Mouse (Mus musculus) ES-E14 (cell line): ENCODE measurements around the gene Bicdl2. TPM values are rescaled to one million over a fixed set of nuclear protein-coding genes. Genes with fewer than 3 reads are reported as not detected.

ENCODE experiments used
- DNase-seq: peaks from one replicate; pipeline ENCODE4 v3.0.0-alpha.2; 2013; ENCODE audit warnings: low read depth, low spot score
- H3K27ac ChIP-seq: 2 replicates; pipeline ENCODE4 v1.5.1; 2012; ENCODE audit warnings: low read depth, mild to moderate bottlenecking, low read length, moderate library complexity, mixed read lengths; ENCODE audit not compliant: poor library complexity, insufficient read depth, severe bottlenecking
- H3K36me3 ChIP-seq: 2 replicates; pipeline ENCODE4 v1.6.1; 2012; ENCODE audit warnings: mild to moderate bottlenecking, low read length, moderate library complexity, mixed read lengths; ENCODE audit not compliant: control insufficient read depth, poor library complexity, insufficient read depth, severe bottlenecking
- H3K4me1 ChIP-seq, 2 experiments: fragments of 150-350 bp in 1 of 2; sonication (generic) in 1 of 2; 2 replicates each; pipeline ENCODE4 v1.6.1; 2012; ENCODE audit warnings: low read length in 2 of 2, mild to moderate bottlenecking in 1 of 2, mixed read lengths in 1 of 2; ENCODE audit not compliant: control insufficient read depth in 2 of 2, insufficient read depth in 2 of 2, poor library complexity in 1 of 2
- H3K4me3 ChIP-seq, 2 experiments: fragments of 150-350 bp in 1 of 2; sonication (generic) in 1 of 2; 2 replicates each; pipeline ENCODE4 v1.5.1; 2012; ENCODE audit warnings: low read length in 2 of 2, low read depth in 1 of 2, mild to moderate bottlenecking in 1 of 2, mixed read lengths in 1 of 2; ENCODE audit not compliant: insufficient read depth in 1 of 2, poor library complexity in 1 of 2, severe bottlenecking in 1 of 2
- H3K9ac ChIP-seq: 2 replicates; pipeline ENCODE4 v1.6.1; 2012; ENCODE audit warnings: low read depth, mild to moderate bottlenecking, low read length, mixed read lengths; ENCODE audit not compliant: poor library complexity, insufficient read depth, severe bottlenecking
- H3K9me3 ChIP-seq: fragments of 150-350 bp; sonication (generic); 2 replicates; pipeline ENCODE4 v1.6.1; 2012; ENCODE audit warnings: low read depth, mild to moderate bottlenecking, low read length; ENCODE audit not compliant: control insufficient read depth, insufficient read depth
- CHD2 ChIP-seq: IDR thresholded peaks from 2 replicates; pipeline ENCODE4 v1.6.1; 2014; ENCODE audit warnings: mild to moderate bottlenecking, low read depth, low read length, inconsistent platforms
- HCFC1 ChIP-seq: IDR thresholded peaks from 2 replicates; pipeline ENCODE4 v1.6.1; 2012; ENCODE audit warnings: low read length, inconsistent platforms, borderline replicate concordance; ENCODE audit not compliant: insufficient read depth
- MAFK ChIP-seq: IDR thresholded peaks from 2 replicates; pipeline ENCODE4 v1.6.1; 2014; ENCODE audit warnings: mild to moderate bottlenecking, low read depth, low read length, inconsistent platforms; ENCODE audit not compliant: insufficient read depth
- ZC3H11A ChIP-seq: IDR thresholded peaks from 2 replicates; pipeline ENCODE4 v1.6.1; 2012; ENCODE audit warnings: low read depth, mild to moderate bottlenecking, inconsistent platforms, low read length, borderline replicate concordance
- ZNF384 ChIP-seq: IDR thresholded peaks from 2 replicates; pipeline ENCODE4 v1.6.1; 2012; ENCODE audit warnings: low read depth, low read length, inconsistent platforms
- in situ Hi-C, 2 experiments: fragments of 600-800 bp; cut with MboI; formaldehyde crosslinking; loops; one replicate each; pipeline ENCODE4 v1.15.1; 2025; ENCODE audit warnings: low sequenced_read_pairs in 2 of 2, inconsistent platforms in 1 of 2; ENCODE audit not compliant: unreplicated experiment in 2 of 2
- total RNA-seq: library from RNA; depleted of rRNA; stranded (reverse); fragments of 300-350 nt; gene quantifications from 2 replicates; pipeline ENCODE4 v1.2.3, GENCODE M21; 2012

Bicdl2 gene
- total RNA-seq, 1 experiment, result 1.1 TPM

DNA sequence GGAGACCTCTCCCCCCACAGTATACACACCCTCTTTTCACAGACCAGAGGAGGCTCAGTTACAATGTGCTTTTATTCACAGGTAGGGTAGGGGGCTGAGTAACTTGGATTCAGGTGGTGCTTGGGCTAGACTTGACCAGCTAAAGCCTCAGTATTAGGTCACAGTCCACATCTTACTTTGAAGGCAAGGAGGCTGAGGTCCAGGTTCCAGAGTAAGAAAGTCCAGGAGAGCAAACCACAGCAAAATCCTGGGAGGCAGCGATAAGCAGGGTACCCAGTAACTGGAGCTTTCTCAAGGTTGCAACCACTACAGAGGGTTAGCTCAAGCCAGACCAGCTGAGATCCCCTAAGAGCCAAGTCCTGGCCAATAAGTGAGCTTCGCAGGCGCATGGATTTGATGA is 22.2 kb downstream of the Bicdl2 start:
- H3K36me3 ChIP-seq, result peaks cover 6% of the 10 kb centered on the region; the same call in 1 of the 2 replicates
- H3K9ac ChIP-seq, result no peak overlapping the region
- TF ChIP-seq HCFC1 (no peak), ZNF384 (no peak), MAFK (no peak), ZC3H11A (no peak), CHD2 (no peak)
- no peaks in the 10 kb centered on the region for H3K9me3 ChIP-seq
- H3K27ac ChIP-seq, result no peak overlapping the region
- DNase-seq, result no peak
- H3K4me1 ChIP-seq, result peaks cover 5 to 37% of the 10 kb centered on the region in 2 experiments
- H3K4me3 ChIP-seq, result no peak overlapping the region
- in situ Hi-C loops, result no loop called here

DNA sequence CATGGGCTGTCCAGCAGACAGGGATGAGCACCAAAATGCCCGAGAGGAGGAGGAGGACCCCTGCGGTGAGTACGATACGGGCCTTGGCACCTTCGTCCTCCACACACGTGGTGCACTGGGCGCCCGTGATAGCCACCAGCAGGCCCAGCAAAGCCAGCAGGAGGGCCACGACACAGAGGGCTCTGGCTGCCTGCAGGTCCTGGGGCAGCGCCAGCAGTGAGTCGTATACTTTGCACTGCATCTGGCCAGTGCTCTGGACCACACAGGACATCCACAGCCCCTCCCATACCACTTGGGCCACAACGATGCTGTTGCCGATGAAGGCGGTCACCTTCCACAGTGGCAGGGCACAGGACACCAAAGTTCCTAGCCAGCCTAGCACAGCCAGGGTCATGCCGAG is 22.9 kb downstream of the Bicdl2 start:
- H3K4me1 ChIP-seq, result peaks cover 5 to 37% of the 10 kb centered on the region in 2 experiments
- no peak for TF ChIP-seq ZNF384
- no peak for TF ChIP-seq CHD2
- in situ Hi-C loops, result no loop called here
- H3K27ac ChIP-seq, result no peak overlapping the region
- H3K9ac ChIP-seq, result peak overlapping the region; percentile 26; the same call in 1 of the 2 replicates
- peak overlapping the region; percentile 18 to 49 for H3K4me3 ChIP-seq
- no peak for DNase-seq
- H3K36me3 ChIP-seq, result peaks cover 6% of the 10 kb centered on the region; the same call in 1 of the 2 replicates
- no peaks in the 10 kb centered on the region for H3K9me3 ChIP-seq

DNA sequence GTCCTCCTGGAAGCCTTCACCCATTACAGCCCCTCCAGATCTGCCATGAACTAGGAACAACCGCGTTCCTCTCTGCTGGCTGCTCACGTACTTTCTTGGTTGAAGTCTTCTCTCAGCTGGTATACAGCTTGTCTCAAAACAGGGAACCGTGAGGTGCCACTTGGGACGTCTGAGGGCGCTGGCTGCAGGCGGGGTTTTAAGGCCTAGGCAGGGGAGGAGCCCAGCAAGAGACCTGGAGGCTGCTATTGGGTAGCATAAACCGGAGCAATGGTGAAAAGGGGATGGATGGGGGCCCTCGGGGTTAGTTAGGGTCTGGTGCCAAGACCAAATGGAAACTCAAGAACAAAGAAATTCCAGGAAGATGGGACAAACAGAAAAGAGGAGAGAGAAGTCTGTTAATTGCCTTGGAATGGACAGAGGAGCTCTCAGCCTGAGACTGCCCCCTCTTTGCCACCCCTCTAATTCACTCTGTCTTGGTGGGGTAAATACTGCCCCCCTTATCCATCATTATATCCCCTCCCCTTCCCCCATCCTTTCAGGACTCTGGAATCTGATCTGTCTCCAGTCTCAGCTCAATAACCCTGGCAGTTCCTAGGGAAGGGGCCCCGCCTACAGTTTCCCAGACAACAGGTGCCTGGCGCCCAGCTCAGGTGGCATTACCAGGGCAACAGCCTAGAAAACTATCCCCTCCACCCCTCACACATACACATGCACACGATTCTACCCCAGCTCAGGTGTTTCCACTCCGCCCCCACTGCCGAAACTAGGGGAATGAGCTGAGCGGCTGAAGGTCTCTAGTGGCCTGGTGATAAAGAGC is 23.8 kb downstream of the Bicdl2 start, which contains the start of gene Cldn9:
Gene Cldn9 (minus strand): TSS at position 171 of the 817 bp plus-strand sequence.
- Histone ChIP-seq H3K4me3 (peak within 1 kb of the TSS; percentile 18 to 49), H3K36me3 (peaks cover 6% of the 10 kb centered on the region; the same call in 1 of the 2 replicates), H3K9me3 (no peaks in the 10 kb centered on the region), H3K27ac (no peak within 1 kb of the TSS), H3K4me1 (peaks cover 5 to 35% of the 10 kb centered on the region in 2 experiments), H3K9ac (peak within 1 kb of the TSS; percentile 26; the same call in 1 of the 2 replicates)
- TF ChIP-seq MAFK (no peak), CHD2 (no peak), ZC3H11A (no peak), ZNF384 (no peak), HCFC1 (no peak)
- DNase-seq, result no peak
- in situ Hi-C loops, result no loop called here

DNA sequence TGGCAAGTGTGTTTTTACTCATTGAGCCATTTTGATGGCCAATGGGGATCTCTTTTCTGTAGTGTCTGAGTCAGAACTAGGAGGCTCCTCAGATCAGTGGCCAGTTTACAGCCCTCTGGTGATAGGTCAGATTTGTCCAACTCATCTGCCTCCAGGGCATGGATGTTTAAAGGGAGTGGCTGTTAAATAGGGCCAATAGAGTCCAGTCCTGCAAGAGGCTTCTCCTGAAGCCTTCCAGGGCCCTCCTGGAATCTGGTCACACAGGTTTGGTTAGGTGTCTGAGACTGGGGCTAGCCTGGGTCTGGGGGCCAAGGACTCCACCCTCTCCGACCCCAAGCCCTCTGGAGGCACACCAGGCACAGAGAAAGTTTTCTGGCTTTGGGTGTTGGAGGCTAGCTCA is 34.2 kb downstream of the Bicdl2 start:
- Histone ChIP-seq H3K4me3 (no peak overlapping the region), H3K9ac (no peak overlapping the region), H3K27ac (peak overlapping the region; percentile 64; the same call in 1 of the 2 replicates), H3K36me3 (no peaks in the 10 kb centered on the region), H3K4me1 (peaks cover 2 to 27% of the 10 kb centered on the region in 2 experiments; a peak in 3 of 4 replicates), H3K9me3 (no peaks in the 10 kb centered on the region)
- no peak for DNase-seq
- in situ Hi-C loops, result no loop called here
- TF ChIP-seq HCFC1 (no peak), ZC3H11A (no peak), MAFK (no peak), CHD2 (no peak), ZNF384 (no peak)
